Mouse (Mus musculus) spleen, embryonic (tissue): Measurements from ENCODE around the gene Arhgef17.

Experiments
- CTCF ChIA-PET: fragments of 350-600 bp; sonication (Branson Sonifier 250); formaldehyde crosslinking; loops from one replicate; lab custom pipeline; 2022; lab: Charles Lee

The Arhgef17 gene

DNA sequence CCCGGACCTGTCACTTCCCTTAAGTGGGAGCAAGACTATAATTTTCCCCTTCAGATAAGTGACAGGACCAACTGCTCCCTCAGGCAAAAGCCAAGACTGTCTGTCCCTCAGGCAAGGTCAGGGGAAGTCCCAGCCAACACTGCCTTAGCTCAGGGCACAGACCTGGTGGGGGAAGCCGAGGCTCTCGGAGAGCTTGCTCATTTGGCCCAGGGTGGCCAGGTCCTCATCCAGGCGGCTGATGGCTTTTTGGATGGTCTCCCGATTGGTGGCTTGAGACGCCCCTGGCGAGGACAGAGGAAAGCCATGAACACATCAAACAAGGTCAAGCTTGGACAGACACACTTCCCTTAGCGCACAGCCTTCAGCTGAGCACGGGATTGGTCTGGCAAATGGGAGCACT, 50.4 kb downstream of the Arhgef17 start:
- CTCF ChIA-PET: no interaction called here

DNA sequence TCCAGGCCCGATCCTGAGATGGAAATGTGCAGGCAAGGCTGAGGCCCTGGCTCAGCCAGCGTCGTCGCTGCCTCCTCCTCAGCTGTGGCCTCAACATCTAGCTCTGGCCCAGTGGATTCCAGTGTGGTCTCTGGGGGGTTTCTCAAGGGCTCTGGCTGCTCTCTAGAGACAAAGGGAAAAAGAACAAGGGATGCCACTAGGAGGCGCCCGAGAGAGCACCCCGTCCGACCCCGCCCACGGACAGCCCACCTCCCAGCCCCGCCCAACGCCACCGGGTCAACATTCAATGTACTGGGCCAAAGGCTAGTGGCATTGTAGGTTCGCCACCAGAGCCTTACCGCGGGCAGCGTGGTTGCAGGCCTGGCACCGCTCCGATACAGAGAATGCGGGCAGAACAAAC, 52.3 kb downstream of the Arhgef17 start:
- CTCF ChIA-PET: interaction anchor here (0.6 to 1.3 kb wide), 2 partner anchors 31 to 620 kb away, joined by 3 to 7 read pairs; no protein-coding TSS in a partner anchor

DNA sequence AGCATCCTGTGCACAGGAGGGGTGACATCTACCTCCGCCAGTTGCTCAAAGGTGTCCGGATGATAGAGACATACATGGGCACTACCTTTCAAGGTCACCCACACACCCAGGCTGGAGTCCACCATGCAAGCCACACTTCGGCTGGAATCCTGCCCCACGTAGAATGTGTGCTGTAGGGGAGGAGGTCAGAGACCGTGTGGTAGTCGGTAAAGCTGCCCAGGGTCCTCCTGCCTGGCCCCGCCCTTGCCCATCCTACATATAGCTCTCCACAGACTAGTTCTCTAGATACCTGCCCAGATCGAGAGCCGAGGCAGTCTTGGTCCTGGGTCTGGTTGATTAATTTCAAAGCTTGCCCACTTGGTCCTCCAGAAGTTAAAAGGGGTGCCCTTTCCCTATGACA, 55.1 kb downstream of the Arhgef17 start:
- CTCF ChIA-PET: no interaction called here

DNA sequence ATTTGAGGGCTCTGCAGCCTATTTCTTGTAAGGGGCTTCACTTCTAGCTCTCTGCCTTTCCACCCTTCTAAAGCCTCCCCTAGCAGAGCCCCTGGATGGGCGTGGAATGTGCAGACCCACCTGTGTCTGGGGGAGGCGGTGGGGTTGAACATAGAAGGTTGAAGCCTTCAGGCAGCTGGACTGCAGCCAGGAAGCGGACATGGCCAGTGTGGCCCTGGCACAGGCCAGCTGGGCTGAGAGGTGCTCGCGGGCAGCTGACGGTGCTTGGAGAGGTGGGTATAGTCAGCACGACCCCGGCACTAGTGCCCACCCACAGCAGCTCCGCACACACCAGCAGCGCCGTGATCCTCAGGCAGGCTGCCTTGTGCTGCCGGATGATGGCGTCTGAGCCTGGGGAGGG, 55.6 kb downstream of the Arhgef17 start:
- CTCF ChIA-PET: no interaction called here

DNA sequence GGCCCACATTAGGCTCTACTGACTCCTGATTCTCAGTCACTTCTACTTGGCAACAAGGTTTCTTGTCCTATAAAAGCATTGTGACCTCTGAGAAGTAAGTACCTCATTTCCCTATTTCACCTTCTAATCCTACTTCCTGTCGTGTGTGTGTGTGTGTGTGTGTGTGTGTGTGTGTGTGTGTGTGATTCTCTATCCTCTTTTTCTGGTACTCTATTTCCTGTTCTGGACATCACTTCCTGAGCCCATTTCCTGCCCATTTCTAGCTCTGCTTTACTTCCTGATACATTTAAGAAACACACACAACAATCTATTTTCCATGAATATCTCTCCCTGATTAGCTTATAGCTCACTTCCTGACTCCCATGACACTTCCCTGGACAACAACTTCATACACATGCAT, 56.1 kb downstream of the Arhgef17 start:
- CTCF ChIA-PET: interaction anchor here (1.1 kb wide), 1 partner anchor 8 kb away, joined by 5 read pairs; no protein-coding TSS in a partner anchor

DNA sequence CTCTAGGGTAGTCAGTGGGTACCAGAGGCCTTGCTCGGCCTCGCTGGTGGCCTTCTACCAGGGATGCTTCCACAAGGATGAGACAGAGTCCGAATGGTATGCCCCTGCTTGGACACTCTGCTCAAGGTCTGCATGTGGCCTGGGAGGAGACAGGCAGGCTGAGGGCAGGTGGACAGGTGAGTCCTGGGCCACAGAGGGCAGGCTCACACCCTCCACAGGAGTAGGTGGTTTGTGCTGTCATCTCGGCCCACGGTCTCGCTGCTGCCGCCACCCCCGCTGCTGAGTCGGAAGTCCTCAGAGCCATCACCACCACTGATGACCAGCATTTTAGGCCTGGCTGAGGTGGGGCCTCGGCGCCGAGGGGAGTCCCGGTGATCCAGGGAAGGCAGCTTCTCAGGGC, 58.7 kb downstream of the Arhgef17 start:
- CTCF ChIA-PET: no interaction called here

DNA sequence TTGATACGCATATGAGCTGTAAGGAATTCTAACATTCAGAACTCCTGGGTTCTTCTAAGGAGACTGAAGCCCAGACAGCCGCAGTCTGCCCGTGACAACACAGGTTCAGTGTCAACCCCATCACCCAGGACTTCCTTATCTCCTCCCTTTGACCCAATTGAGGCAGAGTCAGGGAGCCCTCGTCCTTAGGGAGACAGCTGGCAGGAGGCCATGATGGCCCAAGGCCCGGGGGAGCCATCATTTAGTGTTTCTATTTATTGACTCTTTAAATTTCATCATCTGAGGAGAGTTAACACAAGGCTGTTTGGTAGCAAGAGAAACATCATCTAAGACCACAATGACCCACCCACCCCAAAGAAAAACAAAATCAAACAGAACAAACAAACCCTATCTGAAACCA, 60.0 kb downstream of the Arhgef17 start:
- CTCF ChIA-PET: no interaction called here

DNA sequence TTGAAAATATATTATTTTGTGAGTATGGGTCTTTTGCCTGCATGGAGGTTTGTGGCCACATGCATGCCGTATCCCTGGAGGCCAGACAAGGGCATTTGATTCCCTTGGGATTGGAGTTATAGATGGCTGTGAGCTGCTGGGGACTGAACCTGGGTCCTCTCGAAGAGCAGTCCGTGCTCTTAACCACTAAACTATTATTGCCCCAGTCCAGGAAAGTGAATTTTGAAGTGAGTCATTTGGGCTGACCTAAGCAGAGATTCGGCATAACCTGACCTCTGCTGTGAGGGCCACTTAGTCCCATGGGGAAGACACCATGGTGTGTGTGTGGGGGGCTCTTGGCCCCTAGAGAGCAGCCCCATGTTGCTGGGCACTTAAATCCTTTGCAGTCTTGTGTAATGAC, 60.6 kb downstream of the Arhgef17 start:
- CTCF ChIA-PET: no interaction called here

DNA sequence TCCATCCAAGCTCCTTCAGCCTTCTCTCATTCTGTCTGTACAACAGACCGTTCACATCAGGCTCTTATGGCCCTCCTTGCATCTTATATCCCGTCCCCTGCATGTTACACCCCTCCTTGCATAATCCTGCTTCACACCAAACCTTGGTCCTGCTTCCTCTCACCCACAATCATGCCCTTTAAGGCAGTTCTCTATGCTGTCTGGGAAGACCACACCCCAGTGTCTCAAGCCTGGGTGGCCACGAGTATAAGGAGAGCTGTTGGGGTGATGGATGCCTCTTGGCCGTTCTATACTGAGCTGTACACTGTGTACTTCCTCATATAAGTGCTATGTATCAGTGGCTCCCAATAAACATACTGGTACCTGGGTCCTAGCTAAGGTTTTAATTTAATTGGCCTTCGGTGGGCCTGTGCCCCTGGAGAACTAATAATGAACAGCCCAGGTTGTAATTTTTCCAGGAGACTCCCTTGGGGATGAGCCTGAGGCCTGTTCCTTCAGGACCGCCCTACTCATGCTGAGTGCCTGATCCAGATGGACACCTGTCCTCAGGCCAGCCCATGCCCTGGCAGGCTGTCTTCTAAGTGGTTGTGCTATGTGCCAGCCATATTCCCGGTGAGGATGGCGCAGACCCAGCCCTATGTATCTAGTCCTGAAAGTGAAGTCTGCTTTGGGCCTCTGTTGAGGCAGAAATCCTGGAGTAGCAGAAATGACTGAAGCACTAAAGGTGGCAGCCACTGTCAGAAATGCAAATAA, 61.9 kb downstream of the Arhgef17 start:
- CTCF ChIA-PET: interaction anchor here (1.3 to 2.8 kb wide), 2 partner anchors 14 to 21 kb away, joined by 7 to 13 read pairs; no protein-coding TSS in a partner anchor

DNA sequence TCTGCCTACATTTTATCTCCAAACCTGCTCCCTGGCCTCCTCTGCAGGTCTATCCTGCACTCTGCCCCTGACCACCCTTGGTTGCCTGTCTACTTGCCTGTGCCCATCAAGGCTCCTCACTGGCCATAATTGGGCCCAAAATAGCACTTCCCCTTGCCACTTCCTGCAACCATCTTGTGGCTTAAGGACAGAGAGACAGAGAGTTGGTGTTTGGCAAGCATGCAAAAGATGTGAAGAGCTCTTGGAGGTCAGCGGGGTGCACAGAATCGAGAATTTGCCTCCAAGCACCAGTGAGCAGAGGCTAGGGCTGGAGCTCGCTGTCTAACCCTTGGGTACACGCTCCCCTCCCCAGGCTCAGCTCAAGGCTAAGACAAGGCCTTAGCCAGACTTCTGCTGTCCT, 63.4 kb downstream of the Arhgef17 start:
- CTCF ChIA-PET: interaction anchor here (1.1 to 2.8 kb wide), 3 partner anchors 13 to 19 kb away, joined by 4 to 13 read pairs (median 7); no protein-coding TSS in a partner anchor

DNA sequence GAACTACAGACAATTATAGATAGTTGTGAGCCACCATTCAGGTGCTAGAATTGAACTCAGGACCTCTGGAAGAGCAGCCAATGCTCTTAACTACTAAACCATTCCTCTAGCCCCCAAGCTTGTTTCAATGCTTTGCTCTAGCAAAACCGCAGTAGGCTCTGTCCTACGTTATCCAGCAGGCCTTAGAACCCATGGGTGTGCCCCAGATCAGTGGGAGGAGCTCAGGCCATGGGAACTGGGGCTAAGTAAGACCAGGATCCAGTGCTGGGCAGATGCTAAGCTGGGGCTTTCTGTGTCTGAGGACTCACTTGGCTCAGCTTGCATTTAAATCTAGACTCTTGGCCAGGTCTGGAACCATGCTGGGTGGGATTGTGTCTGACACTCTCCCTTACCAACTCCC, 64.3 kb downstream of the Arhgef17 start:
- CTCF ChIA-PET: interaction anchor here (0.8 to 2.8 kb wide), 3 partner anchors 12 to 45 kb away, joined by 3 to 13 read pairs (median 4); no protein-coding TSS in a partner anchor

DNA sequence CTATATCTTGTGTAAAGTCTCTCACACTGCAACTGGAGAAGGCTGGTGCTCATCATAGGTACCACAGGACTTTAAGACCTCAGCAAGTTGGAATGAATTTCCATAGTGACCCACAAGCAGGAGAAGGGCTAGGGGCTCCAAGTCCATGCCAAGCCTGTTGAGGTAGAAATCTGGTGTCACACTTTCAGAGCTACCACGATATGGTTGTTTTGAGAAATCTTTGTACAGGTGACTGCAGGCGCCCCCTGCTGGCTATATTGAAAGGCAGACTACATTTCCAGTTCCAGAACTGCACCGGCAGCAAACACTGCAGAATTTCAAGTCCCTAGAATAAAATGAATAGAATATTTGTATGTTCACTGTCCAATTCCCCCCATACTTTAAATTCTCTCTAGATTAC, 65.2 kb downstream of the Arhgef17 start:
- CTCF ChIA-PET: no interaction called here

DNA sequence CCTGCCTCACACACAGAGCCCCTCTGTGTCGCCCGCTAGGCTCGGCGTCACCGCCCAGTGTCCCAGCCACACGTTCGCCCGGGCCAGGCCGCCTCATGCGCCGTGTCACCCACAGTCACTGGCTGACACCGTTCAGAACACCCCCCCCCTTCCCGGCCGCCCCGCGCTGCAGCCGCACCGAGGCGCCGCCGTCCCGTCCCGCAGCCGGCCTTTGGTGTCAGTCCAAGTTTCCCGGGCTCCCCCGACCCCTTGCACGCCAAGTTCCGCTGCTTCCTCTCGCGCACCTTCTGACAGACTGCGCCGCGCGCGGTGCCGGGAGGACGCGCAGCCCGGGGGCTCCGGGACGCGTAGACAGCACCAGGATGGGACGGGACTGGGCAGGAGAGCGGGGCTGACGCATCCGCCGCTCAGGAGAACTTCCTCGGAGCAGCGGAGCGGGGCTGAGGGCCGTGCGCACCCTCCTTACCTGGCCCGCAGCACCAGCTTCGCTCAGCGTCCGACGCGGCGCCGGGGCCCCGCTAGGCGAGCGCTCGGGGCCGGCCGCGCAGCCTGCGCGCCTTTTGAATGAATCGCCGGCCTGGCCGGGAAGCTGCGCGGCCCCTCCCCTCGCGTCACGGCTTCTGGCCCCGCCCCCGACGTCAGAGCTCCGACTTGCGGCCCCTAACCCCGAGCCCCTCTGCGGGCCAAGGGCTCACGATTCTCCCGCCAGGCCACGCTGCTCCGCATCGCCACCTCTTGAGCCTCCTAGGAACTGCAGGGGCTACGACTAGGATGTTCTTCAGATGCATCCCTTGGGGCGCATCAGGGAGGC, 68.9 kb downstream of the Arhgef17 start, which contains the start of gene Relt:
Gene Relt, minus strand, starts transcription at position 619 of the 811 bp plus-strand sequence.
- CTCF ChIA-PET: interaction anchor here (1.0 kb wide), 2 partner anchors 10 to 14 kb away, joined by 3 read pairs; no protein-coding TSS in a partner anchor

DNA sequence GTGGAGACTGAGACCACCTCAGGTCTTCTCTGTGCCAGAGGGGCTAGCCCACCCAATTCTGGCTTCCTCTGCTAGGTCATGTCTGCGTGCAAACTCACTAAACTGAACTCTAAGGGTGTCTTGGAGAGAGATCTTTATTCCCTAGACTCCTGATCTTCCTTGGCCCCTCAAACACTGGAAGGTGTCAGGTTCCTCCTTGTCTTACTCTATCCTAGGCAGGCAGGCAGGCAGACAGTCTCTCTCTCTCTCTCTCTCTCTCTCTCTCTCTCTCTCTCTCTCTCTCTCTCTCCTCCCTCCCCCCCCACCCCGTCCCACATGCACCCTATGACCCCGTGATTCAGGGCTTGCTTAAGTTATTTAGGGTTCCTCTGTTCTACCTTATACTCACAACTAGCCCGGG, 69.6 kb downstream of the Arhgef17 start:
- CTCF ChIA-PET: interaction anchor here (1.0 kb wide), 1 partner anchor 14 kb away, joined by 3 read pairs; no protein-coding TSS in a partner anchor

DNA sequence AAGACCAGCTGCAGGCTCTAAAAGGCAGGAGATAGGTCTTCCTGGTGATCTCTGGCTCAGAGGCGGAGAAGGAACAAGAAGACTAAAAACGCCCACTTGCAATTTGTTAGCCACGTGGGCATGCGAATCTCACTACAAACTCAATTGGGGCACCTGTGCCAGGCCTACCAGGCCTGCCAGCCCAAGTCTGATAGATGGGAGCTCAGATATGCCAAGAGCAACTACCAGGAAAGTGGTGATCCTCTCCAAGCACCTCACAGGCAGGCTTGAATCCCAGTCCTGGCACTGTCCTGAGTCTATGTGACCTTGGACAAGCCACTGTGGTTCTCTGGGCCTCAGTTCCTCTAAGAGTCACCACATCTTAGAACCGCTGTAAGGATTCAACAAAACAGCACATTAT, 70.7 kb downstream of the Arhgef17 start:
- CTCF ChIA-PET: interaction anchor here (0.5 kb wide), 1 partner anchor 1766 kb away, joined by 4 read pairs; no protein-coding TSS in a partner anchor

DNA sequence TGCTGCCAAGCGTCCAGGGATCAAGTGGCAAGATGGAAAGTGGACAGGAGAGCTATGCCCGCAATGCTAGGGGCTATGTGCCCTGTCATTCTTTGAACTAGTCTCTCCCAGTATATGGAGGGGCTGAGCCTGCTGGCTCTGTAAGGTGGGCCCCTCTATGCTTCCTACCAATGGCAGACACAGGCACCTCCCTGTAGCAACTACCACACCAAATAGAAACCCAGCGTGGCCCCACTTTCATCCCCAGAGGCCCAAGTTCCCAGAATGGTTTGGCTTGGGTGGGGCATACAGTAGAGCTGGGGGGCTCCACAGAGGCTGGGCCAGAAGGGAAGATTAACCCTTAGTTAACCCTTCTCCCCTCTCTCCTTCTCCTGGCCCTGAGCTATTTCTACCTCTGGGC, 71.5 kb downstream of the Arhgef17 start:
- CTCF ChIA-PET: interaction anchor here (1.1 kb wide), 1 partner anchor 11 kb away, joined by 3 read pairs; no protein-coding TSS in a partner anchor

DNA sequence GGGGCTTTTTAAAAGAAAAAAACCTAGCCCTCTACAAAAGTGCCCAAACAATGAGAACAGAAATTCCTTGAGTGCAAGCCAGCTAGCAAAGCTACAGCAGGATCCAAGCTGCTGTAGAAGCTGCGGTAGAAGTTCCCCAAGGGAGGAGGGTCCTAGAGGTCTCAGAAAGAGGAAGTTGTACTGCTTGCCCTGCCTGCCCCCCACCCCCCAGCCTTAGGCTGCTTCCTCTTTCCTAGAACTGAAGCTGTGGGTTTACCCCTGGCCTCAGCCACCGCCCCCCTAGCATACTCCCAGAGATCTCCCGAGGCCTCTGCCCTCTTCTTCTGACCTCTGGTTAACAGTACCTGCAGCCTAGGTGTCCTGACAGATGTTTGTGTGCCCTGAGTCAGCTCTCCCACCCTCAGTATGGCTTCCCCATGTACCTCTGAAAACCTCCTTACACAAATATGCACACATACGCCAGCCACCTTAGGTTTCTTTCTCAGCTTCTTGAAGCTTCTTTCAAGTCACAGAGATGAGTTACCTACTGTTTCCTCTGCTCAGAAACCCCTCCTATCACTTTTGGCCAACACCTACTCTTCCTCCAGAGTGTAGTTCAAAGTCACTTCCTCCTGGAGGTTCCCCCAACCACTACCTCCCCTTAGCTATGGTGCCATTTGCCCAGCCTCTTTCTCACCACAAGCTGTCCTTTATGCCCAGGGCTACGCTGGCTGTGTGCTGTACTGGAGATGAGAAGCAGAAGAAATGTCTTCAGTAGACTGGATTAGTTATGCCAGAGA, 75.9 kb downstream of the Arhgef17 start:
- CTCF ChIA-PET: interaction anchor here (0.6 to 1.9 kb wide), 3 partner anchors 12 to 75 kb away, joined by 4 to 7 read pairs (median 4); no protein-coding TSS in a partner anchor

DNA sequence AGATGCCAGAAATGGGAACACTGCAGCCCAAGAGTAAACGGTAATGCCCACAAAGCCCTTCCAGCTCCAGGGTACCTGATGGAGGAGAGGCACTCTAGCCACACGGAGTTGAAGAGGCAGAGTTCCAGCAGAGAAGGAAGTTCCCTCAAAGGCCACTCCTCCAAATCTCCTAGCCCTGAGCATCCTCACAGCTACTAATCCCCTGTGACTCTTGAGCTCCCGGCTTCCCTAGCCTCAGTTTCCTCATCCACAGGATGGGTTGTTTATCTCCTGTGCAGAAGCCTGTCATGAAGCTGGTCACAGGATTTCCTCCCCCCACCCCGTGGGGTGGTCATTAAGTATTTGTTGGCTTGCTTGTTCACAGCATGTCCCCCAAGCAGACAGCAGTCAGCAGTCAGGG, 76.6 kb downstream of the Arhgef17 start:
- CTCF ChIA-PET: interaction anchor here (0.6 to 1.9 kb wide), 3 partner anchors 13 to 76 kb away, joined by 4 to 7 read pairs (median 4); no protein-coding TSS in a partner anchor

DNA sequence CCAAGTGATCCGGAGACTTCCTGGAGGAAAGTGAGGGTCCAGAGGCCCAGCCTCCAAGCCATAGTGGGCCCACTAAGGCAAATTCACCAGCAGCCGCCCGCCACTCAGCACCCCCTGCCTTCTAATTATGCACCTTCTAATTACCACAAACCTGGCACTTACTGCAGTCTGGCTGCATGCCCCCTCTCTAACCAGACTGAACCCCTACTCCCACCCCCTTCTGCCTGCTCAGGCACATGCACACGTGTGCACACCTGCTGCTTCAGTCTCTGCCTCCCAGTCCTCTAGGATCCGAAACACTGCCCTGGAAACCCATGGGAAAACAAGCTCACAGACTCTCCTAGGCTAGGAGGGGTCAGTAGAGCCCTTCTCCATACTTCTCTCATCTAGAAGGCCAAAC, 77.0 kb downstream of the Arhgef17 start:
- CTCF ChIA-PET: interaction anchor here (0.6 to 1.9 kb wide), 4 partner anchors 10 to 76 kb away, joined by 4 to 7 read pairs (median 4); no protein-coding TSS in a partner anchor

DNA sequence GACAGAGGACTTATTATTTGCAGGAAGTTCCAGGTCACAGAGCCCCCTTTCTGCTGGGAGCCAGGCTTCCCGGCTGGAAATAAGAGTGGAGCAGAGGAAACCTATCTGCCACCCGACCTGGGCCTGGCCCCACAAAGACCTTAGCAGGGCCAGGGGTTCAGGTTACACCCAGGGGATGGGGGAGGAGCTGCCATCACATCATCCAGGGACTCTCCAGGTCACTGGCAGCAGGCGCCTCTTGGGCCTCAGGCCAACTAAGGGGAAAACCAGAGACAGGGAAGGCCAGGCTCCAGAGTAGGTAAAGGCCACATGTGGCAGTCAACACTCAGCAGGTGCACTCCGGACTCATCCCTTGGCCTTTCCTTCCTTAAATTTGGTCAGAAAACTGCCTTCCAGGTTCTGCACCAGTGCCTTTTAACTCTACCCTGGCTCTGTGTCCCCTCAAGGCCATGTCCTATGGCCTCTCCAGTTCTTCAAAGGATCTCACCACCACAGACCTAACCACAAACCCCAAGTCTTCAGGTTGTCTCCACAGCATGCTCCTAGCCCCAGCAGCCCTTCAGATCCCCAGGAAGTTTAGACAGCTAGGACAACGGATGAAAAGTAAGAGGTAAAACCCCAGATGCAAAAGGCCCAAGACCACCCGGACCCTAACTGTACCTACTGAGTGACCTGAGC, 77.6 kb downstream of the Arhgef17 start:
- CTCF ChIA-PET: interaction anchor here (1.2 kb wide), 1 partner anchor 9 kb away, joined by 4 read pairs; no protein-coding TSS in a partner anchor
